Mouse (Mus musculus) CH12.LX (cell line): ENCODE results near the gene Rho. TPM values are rescaled to one million over a fixed set of nuclear protein-coding genes. Genes with fewer than 3 reads are reported as not detected.

Experiments used
- polyA plus RNA-seq: library from polyadenylated mRNA; unstranded; fragments of >175 nt; gene quantifications from 2 replicates; pipeline ENCODE4 v1.2.1, GENCODE M21; 2012; ENCODE audit warnings: low read depth; ENCODE audit not compliant: insufficient read length
- total RNA-seq, 2 experiments: library from RNA; depleted of rRNA; stranded (reverse); fragments of 300-350 nt in 1 of 2; fragments of >200 nt in 1 of 2; gene quantifications; 2 replicates each; pipeline ENCODE4 v1.2.3; 2012 to 2014

Gene Rho
- total and polyA plus RNA-seq, 3 experiments: 0.04 TPM; not detected in 1

Other genes with a start within 250 kb of the Rho start
- not detected in 2 replicates for gene Tmem40, start 169.3 kb upstream of the Rho start, total RNA-seq (2012; rRNA removed)
- not detected in 2 replicates for gene Tmem40, start 169.3 kb upstream of the Rho start, total RNA-seq (2014; rRNA removed)
- not detected in 2 replicates for gene Tmem40, start 169.3 kb upstream of the Rho start, polyA plus RNA-seq
- gene Cand2, start 157.2 kb upstream of the Rho start, total RNA-seq (2012; rRNA removed): 7.8 and 8.5 TPM in 2 replicates
- gene Cand2, start 157.2 kb upstream of the Rho start, total RNA-seq (2014; rRNA removed): 3.6 and 3.9 TPM in 2 replicates
- gene Cand2, start 157.2 kb upstream of the Rho start, polyA plus RNA-seq: 14.2 and 17.1 TPM in 2 replicates
- gene Rpl32, start 123.0 kb upstream of the Rho start, total RNA-seq (2012; rRNA removed): 5,179 and 5,276 TPM in 2 replicates
- 7,033 and 7,473 TPM in 2 replicates for gene Rpl32, start 123.0 kb upstream of the Rho start, total RNA-seq (2014; rRNA removed)
- 3,370 and 3,898 TPM in 2 replicates for gene Rpl32, start 123.0 kb upstream of the Rho start, polyA plus RNA-seq
- 0.04 and 0.13 TPM in 2 replicates for gene Efcab12, start 93.3 kb upstream of the Rho start, total RNA-seq (2012; rRNA removed)
- 0.08 and 0.12 TPM in 2 replicates for gene Efcab12, start 93.3 kb upstream of the Rho start, total RNA-seq (2014; rRNA removed)
- 0.54 and 0.60 TPM in 2 replicates for gene Efcab12, start 93.3 kb upstream of the Rho start, polyA plus RNA-seq
- gene Mbd4, start 78.4 kb upstream of the Rho start, total RNA-seq (2012; rRNA removed): 6.8 and 7.3 TPM in 2 replicates
- gene Mbd4, start 78.4 kb upstream of the Rho start, total RNA-seq (2014; rRNA removed): 11.3 and 12.2 TPM in 2 replicates
- 7.9 and 8.6 TPM in 2 replicates for gene Mbd4, start 78.4 kb upstream of the Rho start, polyA plus RNA-seq
- gene Ift122, start 78.3 kb upstream of the Rho start, total RNA-seq (2012; rRNA removed): 8.8 and 14.1 TPM in 2 replicates
- gene Ift122, start 78.3 kb upstream of the Rho start, total RNA-seq (2014; rRNA removed): 5.9 and 7.9 TPM in 2 replicates
- gene Ift122, start 78.3 kb upstream of the Rho start, polyA plus RNA-seq: 6.9 and 8.6 TPM in 2 replicates
- 0.89 and 1.3 TPM in 2 replicates for gene H1foo, start 13.2 kb downstream of the Rho start, total RNA-seq (2012; rRNA removed)
- 0.77 and 0.90 TPM in 2 replicates for gene H1foo, start 13.2 kb downstream of the Rho start, total RNA-seq (2014; rRNA removed)
- gene H1foo, start 13.2 kb downstream of the Rho start, polyA plus RNA-seq: 1.0 and 1.4 TPM in 2 replicates
- 69.2 and 73.8 TPM in 2 replicates for gene Plxnd1, start 63.3 kb downstream of the Rho start, total RNA-seq (2012; rRNA removed)
- 20.4 and 27.7 TPM in 2 replicates for gene Plxnd1, start 63.3 kb downstream of the Rho start, total RNA-seq (2014; rRNA removed)
- gene Plxnd1, start 63.3 kb downstream of the Rho start, polyA plus RNA-seq: 49.3 and 63.2 TPM in 2 replicates